Mouse (Mus musculus) cerebellum, adult 9-11 months (tissue): Measurements from ENCODE around the gene Dpm2.

ENCODE experiments used
- DNase-seq: peaks from one replicate; pipeline ENCODE4 v3.0.0; 2022

The Dpm2 gene

DNA sequence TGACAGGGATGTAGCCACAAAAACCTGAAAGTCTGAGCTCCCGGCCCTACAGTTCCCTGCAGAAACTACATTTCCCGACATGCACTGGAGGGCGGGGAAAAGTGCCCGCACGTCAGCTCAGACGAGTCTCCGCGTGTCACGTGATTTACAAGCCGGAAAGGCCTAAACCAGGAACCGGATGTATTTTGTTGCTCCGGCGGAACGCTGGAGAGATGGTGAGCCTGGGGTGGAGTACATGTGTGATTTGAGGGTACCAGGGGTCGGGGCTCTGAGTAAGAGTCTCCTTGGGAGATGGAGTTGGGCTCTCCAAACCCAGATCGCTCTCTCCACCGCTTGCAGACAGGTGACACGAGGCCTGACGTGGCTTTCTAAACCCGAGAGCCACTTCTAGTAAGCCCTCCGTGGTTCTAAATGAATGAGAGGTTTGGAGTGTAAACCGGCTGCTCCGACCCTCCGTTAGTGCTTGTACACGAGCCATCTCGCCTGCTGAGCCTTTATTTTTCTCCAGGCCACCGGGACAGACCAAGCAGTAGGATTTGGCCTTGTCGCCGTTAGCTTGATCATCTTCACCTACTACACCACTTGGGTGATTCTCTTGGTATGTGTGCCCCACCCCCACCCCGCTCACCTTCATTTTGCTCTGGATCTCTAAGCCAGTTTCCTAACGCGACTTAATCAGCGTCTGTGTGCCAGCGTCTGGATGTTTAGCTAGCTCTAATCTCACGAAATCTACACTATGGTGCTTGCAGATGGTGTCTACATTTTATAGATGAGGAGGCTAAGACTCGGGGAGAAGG is at the start of gene Dpm2:
Gene Dpm2 (plus strand): TSS at position 161 of the 797 bp plus-strand sequence.
- peak; percentile 92 for DNase-seq

DNA sequence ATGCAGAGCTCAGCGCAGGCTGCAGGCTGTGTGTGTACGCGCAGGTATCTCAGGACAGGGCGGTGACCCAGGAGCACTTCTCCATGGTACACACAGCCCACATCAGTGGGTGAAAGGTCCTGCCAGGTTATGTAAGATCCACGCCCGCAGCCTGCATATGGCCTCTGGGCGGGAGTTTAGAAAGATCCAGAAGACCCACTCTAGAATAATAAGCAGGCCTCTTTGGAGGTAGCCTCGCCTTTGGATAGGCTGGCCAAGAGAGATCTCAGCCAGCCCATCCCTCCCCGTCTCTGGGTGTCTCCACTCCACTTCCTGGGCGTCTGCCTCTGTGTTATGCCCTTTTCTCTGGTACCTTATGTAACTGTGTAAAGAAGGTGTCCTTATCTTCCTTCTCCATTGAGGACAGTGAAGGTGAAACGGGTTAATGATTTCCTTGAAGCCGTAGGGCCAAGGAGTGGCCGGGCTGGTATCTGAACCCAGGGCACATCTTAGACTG is 46.1 kb upstream of the Dpm2 start:
- no peak for DNase-seq

DNA sequence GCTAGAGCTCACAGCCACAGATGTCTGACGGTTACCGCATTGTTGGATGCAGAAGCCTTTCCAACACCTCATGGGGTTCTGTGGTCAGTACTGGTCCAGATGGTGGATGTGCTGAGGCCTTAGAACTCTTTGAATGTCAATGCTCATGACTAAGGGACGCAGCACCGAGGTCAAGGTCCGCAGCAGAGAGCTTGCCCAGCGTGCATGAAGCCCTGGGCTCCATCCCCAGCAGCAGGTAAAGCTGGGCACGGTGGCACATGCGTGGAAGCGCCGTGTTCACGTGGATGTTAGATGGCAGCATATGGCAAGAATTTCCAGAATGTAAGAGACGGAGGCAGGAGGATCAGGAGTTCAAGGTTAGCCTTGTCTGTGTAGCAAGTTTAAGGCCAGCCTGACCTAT is 44.8 kb upstream of the Dpm2 start:
- no peak for DNase-seq

DNA sequence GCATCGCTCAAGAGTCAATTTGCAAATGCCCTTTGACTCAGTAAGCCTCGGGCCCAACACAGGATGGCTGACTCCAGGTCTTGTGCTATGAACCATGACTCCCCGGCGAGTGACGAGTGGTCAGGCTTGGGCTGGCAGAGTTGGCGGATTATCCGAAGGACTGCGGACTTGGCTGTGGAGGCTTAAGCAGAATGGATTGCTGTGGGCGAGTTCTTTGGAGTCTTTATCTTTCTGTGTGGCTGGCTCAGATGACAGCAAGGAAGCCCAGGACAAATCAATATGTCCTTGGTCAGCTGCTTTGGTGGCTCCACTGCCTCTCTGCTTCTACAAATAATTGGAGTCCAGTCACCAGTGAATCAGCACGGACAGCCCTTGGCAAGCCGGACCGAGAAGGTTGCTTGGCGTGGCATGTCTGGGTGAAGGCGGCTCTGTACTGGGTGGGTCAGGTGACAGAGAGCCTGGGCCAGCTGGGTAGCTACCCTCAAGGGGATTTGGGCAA is 43.1 kb upstream of the Dpm2 start:
- no peak for DNase-seq

DNA sequence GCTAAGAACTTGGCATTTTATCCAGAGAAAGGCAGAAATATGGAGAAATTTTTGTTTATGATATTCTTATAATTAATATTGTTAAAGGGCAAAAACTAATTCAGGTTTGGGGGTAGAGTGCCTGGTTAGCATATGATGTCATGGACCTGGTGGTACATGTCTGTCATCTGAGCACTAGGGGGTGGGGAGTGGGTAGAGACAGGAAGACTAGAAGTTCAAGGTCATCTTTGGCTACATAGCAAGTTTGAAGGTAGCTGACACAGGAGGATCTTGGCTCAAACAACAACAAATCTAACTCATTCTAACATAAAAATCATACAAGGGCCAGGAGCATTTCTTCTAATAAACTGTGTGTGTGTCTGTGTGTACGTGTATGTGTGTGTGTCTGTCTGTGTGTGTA is 42.3 kb upstream of the Dpm2 start:
- no peak for DNase-seq

DNA sequence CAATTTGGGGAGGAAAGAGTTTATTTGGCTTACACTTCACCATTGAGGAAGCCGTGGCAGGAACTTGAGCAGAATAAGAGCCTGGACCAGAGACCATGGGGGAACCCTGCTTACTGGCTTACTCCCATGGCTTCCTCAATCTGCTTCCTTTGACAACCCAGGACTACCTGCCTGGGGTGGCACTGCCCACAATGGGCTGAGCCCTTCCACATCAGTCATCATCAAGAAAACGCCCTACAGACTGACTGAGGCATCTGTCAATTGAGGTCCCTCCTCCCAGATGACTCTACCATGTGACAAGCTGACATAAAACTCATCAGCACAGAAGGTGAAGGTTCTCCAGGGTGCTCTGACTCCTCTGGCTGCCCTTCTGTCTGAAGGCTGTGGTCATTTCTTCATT is 40.2 kb upstream of the Dpm2 start:
- no peak for DNase-seq

DNA sequence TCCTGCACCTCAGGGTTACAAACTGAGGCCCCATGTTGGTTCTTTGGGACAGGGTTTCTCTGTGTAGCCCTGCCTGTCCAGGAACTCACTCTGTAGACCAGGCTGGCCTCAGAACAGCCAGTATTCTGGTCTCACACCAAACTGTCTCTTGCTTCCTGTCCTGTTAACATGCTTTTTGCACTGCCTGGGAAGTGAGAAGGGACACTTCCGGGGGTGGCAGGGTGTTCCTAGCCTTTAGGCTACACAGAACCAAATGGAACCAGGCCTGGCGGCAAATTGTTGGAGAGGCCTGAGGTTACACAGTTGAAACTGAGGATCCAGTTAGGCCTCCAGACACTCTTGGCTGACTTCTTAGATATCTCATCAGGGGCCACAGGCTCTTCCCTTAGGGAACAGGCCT is 37.5 kb upstream of the Dpm2 start:
- peak; percentile 35 for DNase-seq

DNA sequence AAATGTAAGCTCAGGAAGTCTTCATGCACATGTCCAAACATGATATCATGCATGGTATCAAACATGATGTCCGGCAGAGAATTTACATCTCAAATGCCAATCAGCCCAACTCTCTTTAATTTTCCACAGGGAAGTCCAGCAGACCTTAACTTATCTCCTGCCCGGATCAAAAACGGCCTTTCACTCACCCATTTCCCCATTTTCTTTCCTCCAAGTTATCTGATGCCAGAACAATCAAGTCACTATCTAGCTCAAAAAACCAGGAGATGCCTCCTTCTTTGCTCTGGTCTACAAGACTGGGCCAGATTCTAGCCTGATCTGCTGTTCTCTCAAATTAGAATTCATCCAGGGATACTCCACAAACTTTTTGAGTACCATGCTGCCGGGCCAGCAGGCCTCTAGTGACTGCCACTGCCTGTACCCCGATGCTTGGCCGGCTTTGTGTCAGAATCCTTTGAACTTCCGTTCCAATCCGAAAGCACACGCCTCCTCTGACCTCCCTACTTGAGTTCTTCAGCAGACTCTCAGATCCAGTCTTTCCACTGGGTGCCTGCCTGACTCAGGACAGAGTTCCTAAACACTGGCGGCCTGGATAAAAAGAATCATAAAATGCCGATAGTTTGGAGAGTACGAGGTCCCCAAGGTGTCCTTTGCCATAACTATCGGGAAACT is 36.5 kb upstream of the Dpm2 start:
- peak; percentile 45 for DNase-seq

DNA sequence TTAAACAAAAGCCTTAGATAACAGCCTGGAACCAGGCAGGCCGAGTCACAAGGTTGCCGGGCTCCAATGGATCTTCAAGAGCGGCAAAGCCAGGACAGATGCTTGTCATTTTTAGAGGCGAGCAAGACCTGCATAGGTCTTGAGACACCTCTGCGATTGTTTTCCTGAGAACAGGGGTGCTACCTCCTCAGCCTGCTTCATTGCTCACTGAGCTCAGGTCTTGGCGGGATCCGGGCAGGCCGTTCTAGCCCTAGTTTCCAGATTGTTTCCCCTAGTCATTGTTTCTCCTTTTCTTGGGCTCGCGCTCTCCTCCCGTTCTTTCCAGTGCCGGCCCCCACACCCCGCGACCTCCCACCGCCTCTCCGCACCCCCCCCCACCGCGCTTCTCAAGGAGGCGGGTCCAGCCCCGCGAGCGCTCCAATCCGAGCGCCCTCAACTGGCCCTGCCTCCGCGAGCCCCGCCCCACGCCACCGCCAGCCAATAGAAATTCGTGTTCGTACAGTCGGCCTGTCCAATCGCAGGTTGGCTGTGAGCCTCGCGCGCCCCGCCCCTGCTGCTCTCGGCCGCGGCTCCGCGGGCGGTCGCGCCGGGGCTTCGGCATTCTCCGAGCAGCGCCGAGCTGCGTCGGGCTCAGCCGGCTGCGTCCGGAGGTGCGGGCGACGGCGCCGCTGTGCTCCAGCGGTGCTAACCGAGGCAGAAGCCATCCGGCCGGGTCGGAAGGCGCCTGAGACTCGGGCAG is 35.8 kb upstream of the Dpm2 start, which contains the start of gene Fam102a:
Gene Fam102a (plus strand): TSS at position 600 of the 739 bp plus-strand sequence.
- peak; percentile 99 for DNase-seq

DNA sequence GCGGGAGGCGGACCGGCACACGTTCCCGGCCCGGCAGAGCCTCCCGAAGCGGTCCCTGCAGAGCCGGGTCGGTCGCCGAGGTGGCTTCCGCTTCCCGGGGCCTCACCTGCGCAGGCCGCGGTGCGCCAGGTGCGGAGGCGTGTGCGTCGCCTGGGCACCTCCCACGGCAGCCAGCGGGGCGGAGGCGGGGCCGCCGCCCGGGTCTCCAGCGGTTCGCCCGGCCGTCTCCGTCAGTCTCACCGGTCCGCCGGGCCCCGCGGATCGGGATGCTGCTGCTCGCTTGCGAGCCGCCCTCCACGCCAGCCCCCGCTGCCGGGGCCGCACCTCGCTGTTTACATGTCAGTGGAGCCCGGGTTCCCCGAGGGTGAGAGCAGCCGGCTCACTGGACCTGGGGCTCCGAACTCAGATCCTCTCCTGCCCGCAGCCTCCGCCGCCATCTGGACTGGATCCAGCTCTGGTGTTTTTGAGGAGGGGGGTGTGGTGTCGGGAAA is 35.1 kb upstream of the Dpm2 start:
- DNase-seq = peak; percentile 81

DNA sequence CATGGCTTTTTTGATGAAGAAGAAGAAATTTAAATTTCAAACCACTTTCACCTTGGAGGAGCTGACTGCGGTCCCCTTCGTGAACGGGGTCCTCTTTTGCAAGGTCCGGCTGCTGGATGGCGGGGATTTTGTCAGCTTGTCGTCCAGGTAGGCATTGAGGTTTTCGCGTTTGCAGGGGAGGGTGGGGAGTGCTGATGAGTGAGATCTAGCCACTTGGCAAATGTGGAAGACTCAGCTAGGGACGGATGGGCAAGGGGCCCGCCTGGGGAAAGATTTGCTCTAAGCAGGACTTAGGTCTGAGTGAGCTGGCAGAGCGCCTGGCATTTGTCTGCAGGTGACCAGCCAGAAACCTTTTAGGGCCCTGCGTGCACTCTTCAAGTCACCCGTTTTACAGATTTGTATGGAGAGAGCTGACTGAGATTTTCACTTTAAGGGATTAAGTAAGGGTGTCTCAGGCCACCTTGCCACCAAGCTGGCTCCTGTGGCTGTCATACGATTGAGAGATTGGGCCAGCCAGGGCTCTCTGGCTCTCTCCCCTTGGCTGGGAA is 34.5 kb upstream of the Dpm2 start:
- no peak for DNase-seq

DNA sequence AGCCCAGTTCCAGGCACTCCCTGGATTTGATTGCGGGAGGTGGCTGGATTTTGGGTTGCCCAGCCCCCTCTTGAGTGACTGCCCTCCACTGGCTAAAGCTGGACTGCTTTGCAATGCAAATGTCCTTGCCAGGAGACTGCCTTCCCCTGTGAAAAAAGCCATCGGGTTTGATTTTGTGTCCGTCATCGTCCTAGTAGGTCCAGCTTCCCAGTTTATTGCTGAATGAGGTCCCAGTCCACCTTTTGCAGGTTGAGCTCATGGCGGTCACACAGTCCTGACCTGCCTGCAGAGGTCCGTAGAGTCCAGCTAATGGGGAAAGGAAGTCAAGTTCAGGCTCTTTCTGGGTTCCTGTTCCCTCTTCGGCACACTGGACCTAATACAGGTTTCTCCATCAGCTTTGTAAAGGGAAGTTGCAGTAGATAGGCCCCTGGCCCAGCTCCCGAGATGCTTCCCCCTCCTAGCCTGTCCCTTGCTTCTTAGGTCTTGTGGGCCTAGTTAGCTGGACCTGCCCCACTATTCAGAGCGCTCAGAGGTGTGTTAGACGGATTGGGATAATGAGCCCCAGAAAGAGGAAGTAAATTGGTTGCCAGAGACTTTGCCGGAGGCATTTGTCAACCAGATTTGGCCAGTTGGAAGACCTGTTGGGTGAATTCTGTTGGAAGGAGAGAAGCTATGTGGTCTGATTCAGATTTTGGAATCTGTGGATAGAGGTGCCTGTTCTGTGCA is 33.9 kb upstream of the Dpm2 start:
- peak; percentile 81 for DNase-seq

DNA sequence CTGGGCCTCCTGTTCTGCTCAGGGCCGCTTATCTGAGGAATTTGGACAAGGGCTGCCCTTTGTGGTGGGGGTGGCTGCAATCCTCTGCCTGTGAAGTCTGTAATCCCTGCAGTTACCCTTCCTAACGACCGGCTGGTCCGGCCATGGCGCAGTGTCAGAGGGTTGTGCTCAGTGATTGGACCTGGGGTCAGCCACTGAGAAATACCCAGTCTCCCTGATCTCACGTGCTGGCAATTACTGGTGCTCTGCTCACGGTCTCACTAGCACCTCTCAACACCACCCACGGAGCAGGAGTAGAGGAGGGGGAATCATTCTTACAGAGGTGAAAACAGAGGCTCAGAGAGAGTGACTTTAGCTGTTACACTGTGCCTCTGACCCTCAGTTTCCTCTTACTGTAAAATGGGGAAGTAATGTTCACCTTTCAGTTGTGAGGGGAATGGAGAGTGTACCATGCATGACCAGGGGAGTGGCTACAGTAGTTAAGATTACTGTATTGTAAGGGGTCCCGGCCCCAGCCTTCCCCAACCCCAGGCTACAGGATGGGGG is 33.2 kb upstream of the Dpm2 start:
- DNase-seq = peak; percentile 65

DNA sequence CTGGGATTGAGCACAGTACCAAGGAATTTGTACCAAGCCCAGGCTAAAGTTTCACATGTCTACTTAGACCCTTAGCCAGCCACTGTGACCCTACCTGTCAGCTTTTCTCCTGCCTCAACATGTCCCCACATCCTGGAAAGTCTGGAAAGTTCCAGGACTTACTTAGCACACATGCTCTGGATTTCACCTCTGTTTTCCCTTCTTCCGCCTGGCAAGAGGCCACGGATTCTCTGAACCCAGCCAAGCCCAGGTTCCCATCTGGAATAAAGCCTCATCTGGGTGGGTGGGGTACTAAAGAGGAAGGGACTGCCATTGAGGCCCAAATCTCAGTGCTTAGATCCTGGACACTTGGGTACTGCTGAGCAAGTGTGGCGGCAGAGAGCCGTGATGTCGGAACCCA is 32.7 kb upstream of the Dpm2 start:
- peak; percentile 57 for DNase-seq

DNA sequence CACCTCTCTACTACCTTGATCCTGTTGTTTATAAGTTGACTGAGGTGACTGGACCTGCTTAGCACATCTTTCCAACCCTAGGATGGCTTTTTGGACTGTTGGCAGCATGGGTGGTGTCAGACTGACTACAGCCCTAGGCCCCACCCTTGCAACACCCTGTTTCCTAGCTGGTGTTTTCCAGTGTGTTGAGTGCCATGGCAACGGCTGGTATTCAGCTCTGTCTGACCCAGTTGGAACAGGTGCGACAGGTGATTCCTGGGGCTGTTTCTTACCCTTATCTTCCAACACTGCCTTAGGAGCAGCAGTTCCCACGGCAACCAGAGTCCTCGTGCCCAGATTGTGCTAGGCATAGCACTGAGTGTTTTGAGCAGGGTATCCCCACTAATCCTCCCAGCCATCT is 32.2 kb upstream of the Dpm2 start:
- DNase-seq = peak; percentile 47

DNA sequence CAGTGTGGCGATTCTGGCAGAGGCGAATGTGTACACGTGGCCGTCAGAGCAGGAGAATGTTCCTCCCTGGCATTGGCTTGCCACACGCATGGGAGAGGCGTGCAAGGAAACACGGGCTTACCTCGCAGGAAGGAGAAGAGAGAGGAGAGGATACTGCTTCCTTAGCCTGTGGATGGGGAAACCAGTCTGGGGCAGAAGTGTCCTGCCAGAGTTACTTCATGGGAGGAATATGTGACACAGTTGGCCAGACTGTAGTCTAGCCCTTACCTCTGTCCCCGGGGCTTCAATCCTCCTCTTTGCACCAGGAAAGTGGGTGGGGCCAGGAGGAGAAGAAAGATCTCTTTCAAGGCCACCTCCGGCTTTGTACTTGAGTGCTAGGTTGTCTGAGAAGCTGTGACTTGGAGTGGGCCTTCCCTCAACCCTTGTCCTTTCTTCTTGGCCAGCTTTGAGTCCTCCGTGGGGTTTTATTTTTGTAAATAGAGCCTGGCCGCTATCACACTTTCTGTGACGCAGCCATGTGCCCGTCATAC is 31.1 kb upstream of the Dpm2 start:
- peak; percentile 42 for DNase-seq

DNA sequence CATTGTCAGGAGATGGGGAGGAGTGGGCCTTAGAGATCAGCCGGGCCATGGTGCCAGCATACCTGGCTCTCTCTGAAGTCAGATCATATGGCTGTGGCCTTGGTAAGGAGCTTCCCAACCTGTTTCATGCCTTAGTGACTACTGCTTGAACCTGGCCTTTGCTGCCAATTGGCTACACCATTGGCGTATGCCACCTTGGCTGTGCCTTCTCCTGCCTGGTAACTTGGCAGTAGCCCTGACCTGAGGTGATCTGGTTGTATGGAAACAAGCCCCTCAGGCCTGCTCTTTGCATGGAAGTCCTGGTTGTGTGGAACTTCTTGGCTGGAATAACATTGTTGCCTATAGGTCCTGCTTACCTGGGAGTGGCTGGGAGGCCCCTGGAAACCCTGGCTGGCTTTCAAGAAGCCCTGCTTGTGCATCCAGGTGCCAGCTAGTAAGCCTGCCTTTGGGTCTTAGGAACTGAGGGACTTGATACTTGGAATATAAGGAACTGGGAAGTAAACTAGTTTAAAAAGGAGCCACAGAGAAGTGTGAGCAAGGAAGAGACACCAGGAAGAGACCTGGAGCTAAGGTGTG is 29.2 kb upstream of the Dpm2 start:
- peak; percentile 89 for DNase-seq

DNA sequence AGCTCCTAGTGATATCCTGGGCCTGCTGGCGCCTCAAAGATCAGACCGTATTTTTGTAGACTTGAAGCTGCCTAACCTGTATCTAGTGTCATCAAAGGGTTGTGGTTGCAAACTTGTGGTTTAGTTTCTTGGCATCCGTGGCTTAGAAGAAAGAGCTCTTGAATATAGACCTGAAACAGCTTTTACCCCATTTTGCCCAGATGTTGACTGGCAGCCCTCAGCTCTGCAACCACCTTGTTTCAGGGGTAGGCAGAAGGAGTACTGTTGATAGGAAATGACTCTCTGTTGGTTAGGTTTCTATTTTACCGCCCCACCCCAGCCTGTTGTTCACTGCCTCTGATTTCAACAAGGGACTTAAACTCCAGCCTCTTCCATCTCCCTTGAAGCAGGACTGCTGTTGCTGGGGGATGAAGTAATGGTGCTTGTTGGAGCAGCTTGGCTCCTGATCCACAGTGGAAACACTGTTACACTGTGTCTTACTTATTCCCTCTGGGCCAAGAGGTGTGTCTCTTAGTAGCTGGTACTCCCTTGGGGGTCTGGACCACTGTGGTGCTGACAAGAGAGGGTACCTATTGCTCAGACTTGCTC is 28.6 kb upstream of the Dpm2 start:
- peak; percentile 39 for DNase-seq

DNA sequence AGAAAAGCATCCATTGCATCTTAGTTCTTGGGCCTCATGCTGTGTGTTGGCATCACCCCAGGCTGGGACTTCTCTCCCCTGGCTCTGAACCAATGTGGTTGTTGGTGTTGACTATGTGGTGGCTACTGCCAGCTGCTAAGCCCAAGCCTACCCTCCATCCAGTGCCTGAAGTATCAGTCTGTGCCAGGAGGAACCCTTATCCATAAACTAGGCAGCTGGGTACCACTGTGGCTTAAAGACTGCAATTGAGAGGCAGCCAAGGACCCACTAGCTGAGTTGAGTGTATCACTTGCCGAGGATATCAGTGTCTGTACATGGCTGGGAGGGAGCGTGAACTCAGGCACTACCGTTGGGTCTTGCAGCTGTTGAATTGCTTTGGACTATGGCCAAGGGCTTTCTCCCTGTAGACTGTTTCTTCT is 27.6 kb upstream of the Dpm2 start:
- peak; percentile 61 for DNase-seq

DNA sequence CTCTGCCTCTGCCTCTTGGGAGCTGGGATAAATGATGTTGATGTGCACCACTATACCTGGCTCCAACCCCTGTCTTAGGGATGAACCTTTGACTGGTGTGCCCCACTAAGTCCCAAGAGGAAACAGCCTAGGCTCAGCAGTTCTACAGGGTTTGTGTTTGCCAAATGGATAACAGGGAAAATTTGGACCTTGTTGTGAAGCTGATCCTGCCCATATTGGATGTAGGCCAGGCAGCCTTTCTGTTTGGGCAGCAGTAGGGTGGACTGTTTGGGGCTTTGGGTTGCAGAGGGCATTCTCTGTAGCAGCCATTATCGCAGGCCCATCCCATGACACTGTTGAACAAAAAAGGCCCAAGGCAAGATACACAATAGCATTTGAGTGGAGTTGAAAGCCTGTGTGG is 23.7 kb upstream of the Dpm2 start:
- peak; percentile 20 for DNase-seq

DNA sequence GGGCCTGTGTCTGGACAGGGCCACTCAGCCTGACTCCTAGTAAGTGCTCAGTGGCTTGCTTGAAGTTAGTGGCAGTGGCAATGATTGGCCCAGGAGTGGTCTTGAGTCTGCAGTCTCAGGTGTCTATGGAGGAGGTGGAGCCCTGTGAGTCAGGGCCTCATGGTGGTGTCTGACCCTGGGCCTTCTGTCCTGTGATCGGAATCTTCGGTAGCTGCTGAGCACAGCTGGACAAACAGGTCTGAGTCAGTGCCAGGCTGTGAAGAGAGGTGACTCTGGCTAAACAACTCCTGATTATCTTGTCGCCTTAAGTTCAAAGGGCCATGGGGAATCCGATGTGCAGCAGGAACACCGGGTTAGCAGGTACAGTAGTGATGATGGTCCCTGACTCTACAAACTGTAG is 23.3 kb upstream of the Dpm2 start:
- DNase-seq = peak; percentile 12
